Mouse (Mus musculus): ENCODE results near the gene Dnaja2. TPM values are rescaled to one million over a fixed set of nuclear protein-coding genes. Genes with fewer than 3 reads are reported as not detected.
A peak's percentile ranks its signal among the peaks of the same experiment; 100 is the strongest.

The Dnaja2 gene
- total RNA-seq, 2 experiments from 2014 or later = 193 to 201 TPM

- no peak for TF ChIP-seq CTCF (conservative IDR thresholded peaks at IDR 0.05)
- DNase-seq (ENCODE audit: low spot score in 2 of 2) = no peak
- Histone ChIP-seq H3K4me3 (no peak overlapping the region), H3K27ac (no peak overlapping the region)
Measured at GRCm38 (mm10) chr8:85577666-85578065, 22.5 kb upstream of the Dnaja2 start.

- H3K27ac ChIP-seq = no peak overlapping the region
- TF ChIP-seq CTCF (conservative IDR thresholded peaks at IDR 0.05) = no peak
- no peak for DNase-seq (ENCODE audit: low spot score in 2 of 2)
- no peak overlapping the region for H3K4me3 ChIP-seq
Measured at GRCm38 (mm10) chr8:85573972-85574496, 18.9 kb upstream of the Dnaja2 start.

GRCm38 (mm10) chr8:85570466-85570865 is 15.3 kb upstream of the Dnaja2 start:
- H3K4me3 ChIP-seq = no peak overlapping the region
- H3K27ac ChIP-seq = no peak overlapping the region
- no peak for DNase-seq (ENCODE audit: low spot score in 2 of 2)
- TF ChIP-seq CTCF (conservative IDR thresholded peaks at IDR 0.05) = no peak

DNA sequence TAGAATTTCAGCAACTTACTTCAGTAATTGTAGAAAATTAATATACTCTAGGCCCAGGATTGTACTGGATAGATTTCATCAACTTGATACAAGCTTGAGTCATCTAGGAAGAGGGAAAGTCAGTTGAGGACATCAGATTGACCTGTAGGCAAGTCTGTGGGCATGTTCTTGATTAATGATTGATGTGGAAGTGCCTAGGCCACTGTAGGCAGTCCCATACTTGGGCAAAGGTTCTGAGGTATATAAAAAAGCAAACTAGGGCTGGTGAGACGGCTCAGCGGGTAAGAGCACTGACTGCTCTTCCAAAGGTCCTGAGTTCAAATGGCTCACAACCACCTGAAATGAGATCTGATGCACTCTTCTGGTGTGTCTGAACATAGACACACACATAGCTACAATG is 12.7 kb upstream of the Dnaja2 start:
- Histone ChIP-seq H3K27ac (no peak overlapping the region), H3K4me3 (no peak overlapping the region)
- no peak for TF ChIP-seq CTCF (conservative IDR thresholded peaks at IDR 0.05)
- no peak for DNase-seq (ENCODE audit: low spot score in 2 of 2)

DNA sequence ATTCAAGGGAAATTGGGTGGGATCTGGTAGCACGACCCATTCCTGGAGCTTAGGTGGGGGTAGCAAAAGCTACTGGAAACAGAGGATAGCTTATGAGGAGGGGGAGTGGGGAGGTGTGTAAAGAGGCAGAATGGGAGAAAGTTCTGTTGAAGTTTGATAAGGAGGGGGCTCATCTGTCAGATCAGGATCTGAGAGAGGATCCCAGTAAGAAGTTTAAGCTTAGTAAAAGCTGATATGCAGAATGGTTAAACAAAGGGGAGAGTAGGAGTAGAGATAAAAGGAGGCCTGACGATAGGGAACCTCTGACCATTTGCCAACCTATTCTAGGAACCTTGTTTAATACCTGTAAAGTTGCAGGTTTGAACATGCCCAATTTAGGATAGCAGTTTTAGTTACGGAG is 10.0 kb upstream of the Dnaja2 start:
- H3K27ac ChIP-seq = no peak overlapping the region
- H3K4me3 ChIP-seq = no peak overlapping the region
- no peak for DNase-seq (ENCODE audit: low spot score in 2 of 2)
- TF ChIP-seq CTCF (conservative IDR thresholded peaks at IDR 0.05) = no peak

- DNase-seq (ENCODE audit: low spot score in 2 of 2) = no peak
- no peak for TF ChIP-seq CTCF (conservative IDR thresholded peaks at IDR 0.05)
- Histone ChIP-seq H3K27ac (no peak overlapping the region), H3K4me3 (no peak overlapping the region)
Measured at GRCm38 (mm10) chr8:85563336-85563735, 8.2 kb upstream of the Dnaja2 start.

GRCm38 (mm10) chr8:85559966-85560365 is 4.8 kb upstream of the Dnaja2 start:
- no peak overlapping the region for H3K4me3 ChIP-seq
- no peak for DNase-seq (ENCODE audit: low spot score in 2 of 2)
- no peak overlapping the region for H3K27ac ChIP-seq
- TF ChIP-seq CTCF (conservative IDR thresholded peaks at IDR 0.05) = no peak

GRCm38 (mm10) chr8:85559201-85559600 is 4.1 kb upstream of the Dnaja2 start:
- no peak for TF ChIP-seq CTCF (conservative IDR thresholded peaks at IDR 0.05)
- Histone ChIP-seq H3K4me3 (no peak overlapping the region), H3K27ac (no peak overlapping the region)
- DNase-seq (ENCODE audit: low spot score in 2 of 2) = no peak

GRCm38 (mm10) chr8:85557601-85557986 is 2.5 kb upstream of the Dnaja2 start:
- TF ChIP-seq CTCF (conservative IDR thresholded peaks at IDR 0.05) = no peak
- DNase-seq (ENCODE audit: low spot score in 2 of 2) = no peak
- H3K4me3 ChIP-seq = no peak overlapping the region

DNA sequence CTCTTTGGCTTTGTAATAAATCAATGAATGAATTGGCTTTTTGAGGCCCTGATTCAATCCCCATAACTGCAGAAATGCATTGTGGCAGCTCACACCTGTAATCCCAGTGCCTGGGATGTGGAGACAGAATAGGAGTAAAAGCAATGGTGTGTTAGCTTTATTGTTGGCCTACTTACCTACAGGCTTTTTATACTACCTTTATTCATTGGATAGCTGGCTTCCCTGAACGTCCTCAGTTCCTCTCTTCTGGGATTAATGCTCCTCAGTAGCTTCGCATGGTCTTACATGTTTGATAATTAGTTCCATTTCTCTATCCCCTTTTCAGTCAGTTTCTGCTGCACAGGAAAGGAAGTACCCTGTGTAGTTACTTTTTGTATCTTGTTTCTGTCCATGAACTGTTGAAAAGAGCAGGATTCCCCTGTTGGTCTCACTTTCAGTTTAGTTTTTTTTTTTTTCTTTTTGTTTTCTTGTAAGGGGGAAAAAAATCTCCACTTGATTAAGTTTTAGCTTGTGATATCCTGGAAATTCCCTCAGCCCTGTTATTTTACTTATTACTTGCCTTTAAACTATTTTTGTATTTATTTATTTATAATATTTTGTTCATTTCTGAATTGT is 1.9 kb upstream of the Dnaja2 start:
- no peak for DNase-seq (ENCODE audit: low spot score in 2 of 2)
- Histone ChIP-seq H3K27ac (no peak overlapping the region), H3K4me3 (no peak overlapping the region)
- no peak for TF ChIP-seq CTCF (conservative IDR thresholded peaks at IDR 0.05)

More at GRCm38 (mm10) chr8:85557601-85557986, 2.5 kb upstream of the Dnaja2 start:
- 0 out of 2 replicates have a peak overlapping the region, but pooled peaks have one; percentile 54 for H3K27ac ChIP-seq

DNA sequence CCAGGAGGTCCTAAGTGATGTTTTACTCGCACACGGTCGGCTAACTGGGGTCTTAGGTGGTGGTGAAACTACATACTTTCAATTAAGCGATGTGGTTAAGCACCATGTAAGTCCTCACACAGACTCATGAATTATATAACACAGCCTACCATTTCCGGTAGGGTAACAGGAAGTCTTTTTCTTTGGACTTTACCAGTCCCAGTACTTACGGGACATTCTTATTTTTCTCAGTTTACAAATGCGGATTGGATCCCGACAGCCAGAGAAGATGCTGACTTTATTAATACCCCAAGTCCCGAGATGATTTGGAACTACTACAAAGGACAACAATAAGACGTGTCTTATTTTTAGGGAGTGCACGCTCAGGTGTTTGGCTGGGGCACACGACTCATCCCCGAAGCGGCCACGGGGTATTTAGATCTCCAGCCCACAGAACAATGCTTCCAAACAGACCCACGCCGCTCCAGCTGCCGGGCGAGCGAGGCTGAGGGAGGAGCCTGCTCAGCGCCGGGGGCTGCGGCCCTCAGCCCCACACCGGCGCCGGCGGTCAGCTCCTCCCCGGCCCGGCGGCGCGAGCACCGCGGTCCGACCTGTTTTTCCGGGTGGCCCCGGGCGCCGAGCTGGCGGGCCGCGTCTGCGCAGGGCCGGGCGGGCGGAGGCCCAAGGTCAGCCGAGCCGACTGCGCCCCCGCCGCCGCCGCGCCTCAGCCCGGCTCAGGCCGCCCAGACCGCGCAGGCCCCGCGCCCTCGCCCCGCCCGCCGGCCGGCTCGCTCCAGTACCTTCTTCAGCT is 558 bp downstream of the Dnaja2 start:
- DNase-seq (ENCODE audit: low spot score in 2 of 2) = peak; percentile 29 to 30
- peak overlapping the region; percentile 93 for H3K27ac ChIP-seq
- H3K4me3 ChIP-seq = peak overlapping the region; percentile 92
- TF ChIP-seq CTCF (conservative IDR thresholded peaks at IDR 0.05) = no peak

DNA sequence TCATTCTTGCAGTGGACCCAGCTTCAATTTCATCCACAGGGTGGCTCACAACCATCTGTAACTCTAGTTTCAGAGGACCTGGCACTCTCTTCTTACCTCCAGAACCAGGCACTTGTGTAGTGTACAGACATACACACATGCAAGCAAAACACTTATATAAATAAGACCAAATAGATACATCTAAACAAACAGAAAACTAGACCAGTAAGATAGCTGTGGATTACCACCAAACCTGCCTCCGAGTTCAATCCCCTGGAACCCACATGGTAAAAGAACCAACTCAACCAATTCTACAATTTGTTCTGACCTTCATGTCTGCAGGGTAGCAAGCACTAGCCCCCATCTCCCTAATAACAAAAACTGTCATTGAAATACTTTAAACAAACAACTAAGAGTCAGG is 3.2 kb downstream of the Dnaja2 start:
- no peak for DNase-seq (ENCODE audit: low spot score in 2 of 2)
- Histone ChIP-seq H3K4me3 (no peak overlapping the region; the same call in 1 of the 2 replicates), H3K27ac (no peak overlapping the region)
- TF ChIP-seq CTCF (conservative IDR thresholded peaks at IDR 0.05) = 0 out of 2 replicates have a peak, but pooled peaks have one; percentile 15

- H3K27ac ChIP-seq = no peak overlapping the region
- no peak for DNase-seq (ENCODE audit: low spot score in 2 of 2)
- no peak for TF ChIP-seq CTCF (conservative IDR thresholded peaks at IDR 0.05)
- H3K4me3 ChIP-seq = no peak overlapping the region
Measured at GRCm38 (mm10) chr8:85536332-85536731, 18.8 kb downstream of the Dnaja2 start.
